Mouse (Mus musculus) heart, embryonic 16.5 days (tissue): ENCODE measurements at regions not wholly inside any gene's neighbourhood (a gene's known extent, or its start where the extent isn't known, plus 50 kb on each side); places are given as distances from the start of the nearest gene placed in this dataset.

Experiments used
- ATAC-seq: fragments of 200-750 bp; cut with Nextera tagmentation; replicated peaks from 2 replicates; pipeline ENCODE4 v1.8.0; 2017; ENCODE audit warnings: moderate number of reproducible peaks; ENCODE audit not compliant: insufficient read depth, low FRiP score; ENCODE audit errors: extremely low read depth
- H3K27ac ChIP-seq: fragments of 300-500 bp; sonication (generic); 2 replicates; pipeline ENCODE4 v1.5.1; 2014; ENCODE audit warnings: mild to moderate bottlenecking, low read length, control low read depth, moderate library complexity
- H3K27me3 ChIP-seq: fragments of 300-500 bp; sonication (generic); 2 replicates; pipeline ENCODE4 v1.6.1; 2014; ENCODE audit warnings: low read length, mixed read lengths; ENCODE audit not compliant: control insufficient read depth, insufficient read depth
- H3K36me3 ChIP-seq: fragments of 300-500 bp; sonication (generic); 2 replicates; pipeline ENCODE4 v1.6.1; 2014; ENCODE audit not compliant: control insufficient read depth, insufficient read depth
- H3K4me1 ChIP-seq: fragments of 300-500 bp; sonication (generic); 2 replicates; pipeline ENCODE4 v1.6.1; 2014; ENCODE audit warnings: low read length, mixed read lengths; ENCODE audit not compliant: control insufficient read depth, insufficient read depth
- H3K4me2 ChIP-seq: fragments of 300-500 bp; sonication (generic); 2 replicates; pipeline ENCODE4 v1.6.1; 2014; ENCODE audit warnings: low read depth, mild to moderate bottlenecking, control low read depth, low read length
- H3K4me3 ChIP-seq: fragments of 300-500 bp; sonication (generic); 2 replicates; pipeline ENCODE4 v1.5.1; 2014; ENCODE audit warnings: mild to moderate bottlenecking, control low read depth, low read length
- H3K9ac ChIP-seq: fragments of 300-500 bp; sonication (generic); 2 replicates; pipeline ENCODE4 v1.6.1; 2014; ENCODE audit warnings: low read length, control low read depth
- H3K9me3 ChIP-seq: fragments of 300-500 bp; sonication (generic); replicated peaks from 2 replicates; pipeline ENCODE4 v1.6.1; 2016; ENCODE audit warnings: low read length; ENCODE audit not compliant: control insufficient read depth
- WGBS: fragments of 180-500 bp; shearing (Covaris S2); extraction: QIAGEN DNeasy Blood & Tissue Kit; methylation state at CpG from one replicate; pipeline ENCODE4 v1.1.7; 2014; 5-methylcytosine and 5-hydroxymethylcytosine counted together

- H3K4me1 ChIP-seq: peaks cover 2% of the 10 kb centered on the region; the same call in 1 of the 2 replicates
- H3K27ac ChIP-seq: peak overlapping the region; percentile 46
- ATAC-seq: peak; percentile 70
These were observed 728.0 kb upstream of the Slit2 start for GRCm38 (mm10) chr5:47254835-47255369.

GRCm38 (mm10) chr5:47261658-47262411 is 721.1 kb upstream of the Slit2 start:
- H3K36me3 ChIP-seq: no peaks in the 10 kb centered on the region
- H3K9ac ChIP-seq: no peak overlapping the region
- no peak overlapping the region for H3K4me3 ChIP-seq
- no peaks in the 10 kb centered on the region for H3K4me1 ChIP-seq
- no peak overlapping the region for H3K4me2 ChIP-seq
- no peak overlapping the region for H3K27ac ChIP-seq
- no peaks in the 10 kb centered on the region for H3K27me3 ChIP-seq
- no peaks in the 10 kb centered on the region for H3K9me3 ChIP-seq
- 82% methylated on average over 5 of the region's 5 CpGs for WGBS
- no peak for ATAC-seq

More at GRCm38 (mm10) chr5:47254835-47255369, 728.0 kb upstream of the Slit2 start:
- no peaks in the 10 kb centered on the region for H3K9me3 ChIP-seq
- H3K36me3 ChIP-seq: no peaks in the 10 kb centered on the region
- no peak overlapping the region for H3K9ac ChIP-seq
- H3K27me3 ChIP-seq: no peaks in the 10 kb centered on the region
- H3K4me3 ChIP-seq: no peak overlapping the region
- no peak overlapping the region for H3K4me2 ChIP-seq

GRCm38 (mm10) chr5:47272642-47273041 is 710.3 kb upstream of the Slit2 start:
- WGBS: 59% methylated on average over 3 of the region's 3 CpGs
- Histone ChIP-seq H3K4me3 (no peak overlapping the region), H3K27me3 (no peaks in the 10 kb centered on the region), H3K9ac (no peak overlapping the region), H3K9me3 (no peaks in the 10 kb centered on the region), H3K27ac (peak overlapping the region; percentile 37; the same call in 1 of the 2 replicates), H3K4me2 (no peak overlapping the region), H3K4me1 (peaks cover 21% of the 10 kb centered on the region), H3K36me3 (no peaks in the 10 kb centered on the region)
- no peak for ATAC-seq

GRCm38 (mm10) chr5:47273389-47274255 is 709.3 kb upstream of the Slit2 start:
- ATAC-seq: peak; percentile 70; the same call in 1 of the 2 replicates

GRCm38 (mm10) chr5:47274256-47274638 is 708.7 kb upstream of the Slit2 start:
- no peak overlapping the region for H3K4me3 ChIP-seq
- H3K9ac ChIP-seq: peak overlapping the region; percentile 47
- no peaks in the 10 kb centered on the region for H3K9me3 ChIP-seq
- peaks cover 21% of the 10 kb centered on the region for H3K4me1 ChIP-seq
- ATAC-seq: 0 out of 2 replicates have a peak, but pooled peaks have one; percentile 49
- peak overlapping the region; percentile 81 for H3K27ac ChIP-seq
- H3K4me2 ChIP-seq: no peak overlapping the region
- H3K36me3 ChIP-seq: no peaks in the 10 kb centered on the region
- WGBS: 40% methylated on average over 1 of the region's 1 CpGs
- no peaks in the 10 kb centered on the region for H3K27me3 ChIP-seq

More at GRCm38 (mm10) chr5:47273389-47274255, 709.3 kb upstream of the Slit2 start:
- WGBS: 37% methylated on average over 9 of the region's 9 CpGs
- H3K4me3 ChIP-seq: no peak overlapping the region
- peak overlapping the region; percentile 81 for H3K27ac ChIP-seq
- no peak overlapping the region for H3K9ac ChIP-seq
- no peaks in the 10 kb centered on the region for H3K27me3 ChIP-seq
- no peaks in the 10 kb centered on the region for H3K9me3 ChIP-seq
- no peak overlapping the region for H3K4me2 ChIP-seq
- H3K36me3 ChIP-seq: no peaks in the 10 kb centered on the region
- H3K4me1 ChIP-seq: peaks cover 21% of the 10 kb centered on the region

GRCm38 (mm10) chr5:47276231-47277195 is 706.4 kb upstream of the Slit2 start:
- ATAC-seq: no peak
- WGBS: 32% methylated on average over 5 of the region's 5 CpGs
- Histone ChIP-seq H3K9ac (no peak overlapping the region), H3K9me3 (no peaks in the 10 kb centered on the region), H3K27ac (peak overlapping the region; percentile 37), H3K4me3 (no peak overlapping the region), H3K4me1 (peaks cover 21% of the 10 kb centered on the region), H3K27me3 (no peaks in the 10 kb centered on the region), H3K4me2 (no peak overlapping the region), H3K36me3 (no peaks in the 10 kb centered on the region)

- ATAC-seq: no peak
- Histone ChIP-seq H3K27ac (no peak overlapping the region), H3K4me1 (peaks cover 7% of the 10 kb centered on the region), H3K9me3 (no peaks in the 10 kb centered on the region), H3K9ac (no peak overlapping the region), H3K4me3 (no peak overlapping the region), H3K36me3 (no peaks in the 10 kb centered on the region), H3K27me3 (no peaks in the 10 kb centered on the region), H3K4me2 (no peak overlapping the region)
- WGBS: 56% methylated on average over 3 of the region's 3 CpGs
These were observed 703.3 kb upstream of the Slit2 start for GRCm38 (mm10) chr5:47279630-47280029.

- no peak overlapping the region for H3K9ac ChIP-seq
- no peaks in the 10 kb centered on the region for H3K36me3 ChIP-seq
- H3K4me2 ChIP-seq: no peak overlapping the region
- WGBS: 50% methylated on average over 4 of the region's 4 CpGs
- no peak for ATAC-seq
- H3K4me1 ChIP-seq: no peaks in the 10 kb centered on the region
- no peaks in the 10 kb centered on the region for H3K27me3 ChIP-seq
- no peaks in the 10 kb centered on the region for H3K9me3 ChIP-seq
- no peak overlapping the region for H3K27ac ChIP-seq
- H3K4me3 ChIP-seq: no peak overlapping the region
These were observed 683.3 kb upstream of the Slit2 start for GRCm38 (mm10) chr5:47299602-47300001.
